Mouse (Mus musculus): Measurements from ENCODE around the gene Grik4.
"Not testable (repeated sequence)": the region's sequence is repeated elsewhere in the genome, so short reads cannot be mapped to it uniquely, and the experiment has no call there.

The Grik4 gene

DNA sequence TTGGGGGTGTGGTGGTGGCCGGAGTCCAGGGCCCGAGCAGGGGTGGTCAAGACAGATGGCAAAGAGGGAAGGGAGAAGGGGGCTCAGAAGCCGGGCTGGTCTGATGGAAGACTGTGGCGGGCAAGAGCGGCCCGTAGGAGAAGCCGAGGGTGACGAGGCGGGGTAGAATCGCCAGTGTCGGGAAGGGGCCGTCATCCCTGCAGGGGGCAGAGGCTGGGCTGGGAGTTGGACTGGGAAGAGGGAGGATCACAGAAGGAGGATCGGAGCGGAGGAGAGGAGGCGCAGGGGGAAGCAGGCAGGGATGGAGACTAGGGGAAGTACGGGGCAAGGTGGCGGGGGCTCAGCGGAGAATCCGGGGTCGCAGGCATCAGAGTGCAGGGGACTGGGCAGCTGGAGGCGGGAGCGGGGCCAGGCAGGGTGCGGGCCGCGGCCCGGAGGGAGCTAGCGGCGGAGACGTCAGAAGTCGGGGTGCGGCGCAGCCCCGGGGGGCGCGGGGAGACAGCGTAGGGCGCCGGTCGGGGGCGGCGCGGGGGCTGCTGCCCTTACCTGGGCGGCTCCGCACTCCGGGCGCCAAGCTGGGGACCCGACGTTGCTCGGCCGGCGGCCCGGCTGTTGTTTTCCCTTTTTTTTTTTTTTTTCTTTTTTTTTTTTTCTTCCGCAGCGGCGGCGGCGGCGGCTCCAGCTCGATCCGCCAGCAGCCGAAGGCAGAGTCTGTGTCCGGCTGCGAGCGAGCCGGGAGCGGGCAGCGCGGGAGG lies at the start of gene Grik4:
TSS of gene Grik4 (minus strand) at position 713 of the 755 bp plus-strand sequence.
- DNase-seq (ENCODE audit: low read depth): no peak

GRCm38 (mm10) chr9:42993659-42994058 lies 49.4 kb upstream of the Grik4 start:
- no peak for DNase-seq (ENCODE audit: low read depth)

DNA sequence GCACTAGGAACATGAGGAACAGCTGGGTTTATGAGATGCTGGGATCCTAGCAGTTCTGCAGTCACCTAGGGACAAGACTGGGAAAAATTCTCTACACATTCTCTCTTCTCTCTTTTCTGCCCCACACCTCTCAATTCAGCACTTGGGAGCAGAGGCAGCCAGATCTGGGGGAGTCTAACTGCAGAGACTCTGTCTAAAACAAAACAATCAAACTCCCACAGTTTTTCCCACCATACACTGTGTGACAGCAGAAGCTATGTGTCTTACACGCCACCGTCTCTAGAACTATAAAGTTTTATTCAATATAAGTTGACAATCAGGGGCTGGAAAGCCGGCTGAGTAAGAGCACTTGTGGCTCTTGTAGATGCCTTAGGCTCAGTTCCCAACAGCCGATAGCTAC lies 43.7 kb upstream of the Grik4 start:
- no peak for DNase-seq (ENCODE audit: low read depth)

DNA sequence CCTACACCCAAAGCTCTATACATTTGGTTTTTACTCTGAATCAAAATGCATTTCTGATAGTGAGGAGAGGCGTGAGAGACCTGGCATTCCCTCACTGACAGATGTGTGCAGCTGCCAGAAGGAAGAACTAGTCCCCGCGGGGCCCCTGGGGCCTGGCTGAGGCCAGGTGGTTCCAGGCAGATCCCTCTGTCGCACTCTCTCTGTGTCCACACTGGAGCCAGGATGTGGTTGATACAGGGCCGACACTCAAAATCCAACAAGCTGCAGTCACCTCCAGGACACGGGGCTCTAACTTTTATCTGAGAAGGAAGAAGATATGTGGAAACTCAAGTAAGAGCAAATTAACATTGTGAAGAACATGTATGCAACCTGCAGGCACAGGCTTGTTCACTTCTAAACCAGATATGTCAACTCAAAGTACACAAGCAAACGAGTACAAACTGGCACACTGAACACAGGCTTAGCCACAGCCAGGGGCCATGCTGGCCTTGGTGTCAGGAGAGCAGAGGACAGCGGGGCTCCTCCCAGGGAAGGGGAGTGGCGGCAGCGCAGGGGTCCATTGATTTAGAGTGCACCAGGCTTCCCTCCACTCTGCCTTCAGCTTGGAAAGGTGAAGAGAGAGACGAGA lies 24.7 kb upstream of the Grik4 start:
- no peak for DNase-seq (ENCODE audit: low read depth)

DNA sequence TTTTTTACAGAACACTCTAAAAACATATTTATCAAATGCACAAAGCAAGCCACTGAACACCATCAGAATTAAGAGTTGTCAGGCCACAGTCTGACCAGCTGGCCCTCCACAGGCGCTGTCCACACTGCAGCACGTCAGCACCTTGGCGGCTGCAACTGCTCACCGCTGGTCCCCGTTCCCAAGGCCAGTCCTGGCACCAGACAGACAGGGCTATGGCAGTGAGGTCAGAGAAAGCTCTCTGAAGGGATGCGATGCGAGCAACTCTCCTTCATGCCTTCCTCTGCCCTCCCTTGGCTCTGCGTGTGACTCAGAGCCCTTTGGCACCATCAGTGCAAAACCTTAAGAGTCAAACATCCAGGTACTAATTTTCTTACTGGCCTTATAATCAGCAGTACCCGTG lies 23.4 kb upstream of the Grik4 start:
- no peak for DNase-seq (ENCODE audit: low read depth)

DNA sequence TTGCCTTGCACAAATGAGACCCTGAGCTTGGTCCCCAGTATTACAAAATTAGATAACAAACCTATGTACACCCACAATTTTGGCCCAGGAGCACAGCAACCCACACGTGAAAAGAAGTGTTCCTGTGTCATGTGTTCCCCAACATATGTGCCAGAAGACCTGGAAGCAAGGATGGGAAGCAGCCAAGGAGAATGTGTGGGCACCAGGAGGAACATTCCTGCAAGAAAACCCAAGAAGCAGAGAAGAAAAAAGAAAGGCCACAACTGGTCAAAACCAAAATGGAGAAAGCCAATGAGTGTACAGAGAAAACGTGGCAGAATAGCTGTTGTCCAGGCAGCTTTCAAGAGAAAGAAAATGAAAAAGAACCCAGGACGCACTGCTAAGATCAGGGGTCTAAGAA lies 20.5 kb upstream of the Grik4 start:
- DNase-seq (ENCODE audit: low read depth): not testable (repeated sequence)

GRCm38 (mm10) chr9:42964366-42964765 lies 20.1 kb upstream of the Grik4 start:
- DNase-seq (ENCODE audit: low read depth): no peak

DNA sequence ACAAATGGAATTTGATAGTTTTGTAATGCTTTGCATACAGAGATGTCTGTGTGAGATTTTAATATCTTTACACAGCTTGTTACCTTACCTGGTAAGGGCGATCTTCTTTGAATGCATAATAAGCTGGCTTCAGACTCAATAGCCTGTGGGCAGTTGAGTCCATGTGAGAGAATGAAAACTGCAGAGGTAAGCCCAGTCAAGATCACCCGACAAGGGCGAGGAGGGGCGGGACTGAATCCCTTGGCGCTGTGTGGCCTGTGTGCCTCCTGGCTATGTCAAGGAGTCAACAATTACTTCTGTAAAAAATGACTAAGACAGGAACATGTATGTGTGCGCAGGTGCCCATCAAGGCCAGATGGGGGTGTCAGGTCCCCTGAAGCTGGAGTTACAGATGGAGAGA lies 18.2 kb upstream of the Grik4 start:
- no peak for DNase-seq (ENCODE audit: low read depth)

DNA sequence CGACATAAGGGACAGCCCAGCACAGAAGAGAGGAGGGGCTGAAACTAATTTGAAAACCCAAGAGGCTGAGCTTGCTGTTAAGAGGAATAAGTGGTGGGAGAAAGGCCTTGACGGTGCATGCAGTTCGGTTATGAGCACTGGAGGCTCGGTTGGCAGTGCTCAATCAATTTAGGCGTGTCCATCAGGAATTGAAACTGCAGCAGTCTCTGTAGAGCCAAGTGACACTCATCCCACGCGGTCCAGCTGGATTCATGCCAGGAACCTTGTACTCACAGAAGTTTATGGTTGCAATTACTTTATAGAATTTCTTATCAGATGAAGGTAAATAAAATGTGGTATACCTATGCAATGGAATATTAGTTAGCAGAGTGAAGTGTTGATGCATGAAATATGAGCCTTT lies 14.1 kb upstream of the Grik4 start:
- no peak for DNase-seq (ENCODE audit: low read depth)

DNA sequence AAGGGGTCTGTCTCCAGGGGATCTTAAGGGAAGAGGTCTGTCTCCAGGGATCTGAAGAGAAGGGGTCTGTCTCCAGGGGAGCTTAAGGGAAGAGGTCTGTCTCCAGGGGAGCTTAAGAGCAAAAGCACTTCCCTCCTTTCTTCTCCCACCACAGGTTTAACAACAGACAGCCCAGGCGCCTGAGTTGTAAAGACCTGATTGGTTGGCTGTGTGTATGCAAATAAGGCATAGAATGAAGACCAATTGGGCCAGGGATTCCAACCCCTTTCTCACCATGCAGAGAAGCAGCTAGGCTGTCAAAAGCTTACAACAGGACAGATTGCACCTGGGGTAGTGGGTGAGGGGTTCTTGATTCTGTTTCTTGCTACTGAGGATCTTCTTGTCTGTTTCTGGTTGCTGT lies 4.1 kb upstream of the Grik4 start:
- no peak for DNase-seq (ENCODE audit: low read depth)

- no peak for DNase-seq (ENCODE audit: low read depth)
Measured at GRCm38 (mm10) chr9:42945174-42945573, 881 bp upstream of the Grik4 start.

DNA sequence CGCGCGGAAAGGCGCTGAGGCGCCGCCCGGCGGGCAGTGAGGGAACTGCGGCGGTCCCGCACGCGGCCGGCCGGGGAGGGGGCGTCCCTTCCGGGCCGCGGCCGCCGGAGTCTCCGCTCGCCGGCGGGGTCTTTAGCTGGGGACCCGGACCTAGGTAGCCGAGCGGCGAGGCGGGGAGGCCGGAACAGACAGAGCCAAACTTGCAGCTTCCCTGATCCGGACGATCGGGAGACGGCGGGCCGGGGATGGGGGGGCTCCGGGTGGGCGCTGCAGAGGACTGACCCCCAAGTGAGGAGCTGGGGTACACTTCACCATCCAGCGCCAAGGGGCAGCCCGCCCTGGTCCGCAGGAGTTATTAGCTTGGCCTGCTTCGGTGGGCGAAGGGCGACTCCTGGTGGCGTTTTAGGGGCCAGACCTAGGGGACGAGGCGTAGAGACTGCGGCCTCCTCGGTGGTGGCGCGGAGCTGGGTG lies 278 bp upstream of the Grik4 start:
- peak; percentile 30 for DNase-seq (ENCODE audit: low read depth)

DNA sequence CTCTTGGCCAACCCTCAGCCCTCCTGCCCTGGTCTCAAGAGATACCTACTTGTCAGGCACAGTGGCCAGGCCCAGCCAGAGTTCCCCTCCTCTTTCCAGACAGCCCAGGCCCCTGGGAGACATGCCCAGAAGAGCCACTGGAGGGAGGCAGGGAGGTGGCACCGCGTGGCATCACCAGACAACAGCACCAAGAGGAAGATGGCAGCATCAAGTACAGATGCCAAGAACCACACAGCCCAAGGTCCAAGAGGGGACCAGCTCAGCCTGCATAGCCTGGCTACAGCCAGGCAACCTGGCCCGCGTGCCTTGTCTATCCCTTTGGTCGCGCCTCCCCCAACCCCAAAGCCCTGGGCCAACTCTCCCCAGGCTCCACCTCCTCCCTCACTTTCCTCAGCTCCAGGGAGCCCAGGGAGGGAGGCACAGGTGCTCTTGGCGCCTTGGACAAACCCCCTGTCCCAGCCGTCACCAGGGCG lies 1.2 kb downstream of the Grik4 start:
- DNase-seq (ENCODE audit: low read depth): no peak

GRCm38 (mm10) chr9:42942148-42942547 lies 2.1 kb downstream of the Grik4 start:
- DNase-seq (ENCODE audit: low read depth): no peak

- no peak for DNase-seq (ENCODE audit: low read depth)
Measured at GRCm38 (mm10) chr9:42932146-42932545, 12.1 kb downstream of the Grik4 start.

DNA sequence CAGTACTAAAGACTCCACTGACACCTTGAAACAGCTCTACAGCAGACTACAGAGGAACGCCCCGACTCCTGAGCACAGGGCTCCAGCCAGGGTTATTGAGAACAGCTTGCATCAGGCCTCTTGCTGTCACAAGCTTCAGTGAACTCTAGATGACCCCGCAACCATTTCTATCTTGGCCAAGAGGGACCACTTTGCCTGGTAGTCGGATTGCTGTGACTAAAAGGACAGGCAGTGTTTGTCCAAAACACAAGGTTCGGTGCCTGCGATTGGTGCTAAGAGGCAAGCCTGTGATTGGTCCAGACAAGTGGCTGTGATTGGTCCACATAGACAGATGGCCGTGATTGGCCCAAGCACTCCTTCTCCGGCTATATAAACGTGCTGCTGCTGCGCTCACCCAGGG lies 16.8 kb downstream of the Grik4 start:
- no peak for DNase-seq (ENCODE audit: low read depth)

- no peak for DNase-seq (ENCODE audit: low read depth)
Measured at GRCm38 (mm10) chr9:42926564-42926963, 17.7 kb downstream of the Grik4 start.

GRCm38 (mm10) chr9:42921830-42922229 lies 22.5 kb downstream of the Grik4 start:
- no peak for DNase-seq (ENCODE audit: low read depth)

DNA sequence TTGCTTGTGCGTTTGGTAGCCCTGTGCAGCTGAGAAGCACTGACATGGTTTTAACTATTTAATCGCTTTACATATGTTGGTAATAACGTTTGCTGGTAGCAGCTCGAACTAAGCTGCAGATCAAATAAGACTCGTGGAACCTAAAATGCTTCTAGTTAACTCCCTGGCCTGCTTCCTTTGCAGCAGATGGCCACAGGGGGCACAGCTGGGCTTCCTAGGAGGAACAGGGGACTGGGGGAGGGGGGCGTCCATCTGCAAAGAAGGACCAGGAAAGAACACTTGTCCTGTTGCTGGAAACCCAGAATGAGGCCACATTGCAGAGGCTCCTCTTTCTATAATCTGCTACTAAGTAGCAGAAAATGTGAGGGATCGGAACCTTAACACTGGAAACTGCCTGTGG lies 24.1 kb downstream of the Grik4 start:
- DNase-seq (ENCODE audit: low read depth): no peak

- DNase-seq (ENCODE audit: low read depth): no peak
Measured at GRCm38 (mm10) chr9:42917911-42918310, 26.4 kb downstream of the Grik4 start.

- DNase-seq (ENCODE audit: low read depth): no peak
Measured at GRCm38 (mm10) chr9:42913201-42913600, 31.1 kb downstream of the Grik4 start.

GRCm38 (mm10) chr9:42908657-42909313 lies 35.5 kb downstream of the Grik4 start:
- no peak for DNase-seq (ENCODE audit: low read depth)

DNA sequence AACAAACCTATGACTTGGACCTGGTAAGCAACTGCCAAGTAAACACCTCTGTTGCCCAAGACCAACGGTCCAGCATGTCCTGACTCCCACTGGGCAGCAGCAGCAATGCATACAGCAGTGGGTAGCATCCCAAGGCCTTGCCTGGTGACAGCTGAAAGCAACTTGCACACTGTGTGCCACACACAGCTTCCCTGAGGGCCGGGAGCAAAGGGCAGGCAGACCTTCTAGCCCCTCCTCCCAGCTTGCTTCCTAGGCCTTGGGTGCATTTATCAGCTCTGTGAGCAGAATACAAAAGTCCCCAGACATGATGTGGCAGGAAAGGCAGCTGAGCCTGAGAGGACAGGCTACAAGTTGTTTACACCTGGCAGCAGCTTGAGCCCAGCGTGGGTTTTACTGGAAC lies 37.3 kb downstream of the Grik4 start:
- DNase-seq (ENCODE audit: low read depth): no peak
